Mouse (Mus musculus) thymus, adult 2 months (tissue): ENCODE measurements around the gene Smim8.
"Not testable (repeated sequence)": the region's sequence is repeated elsewhere in the genome, so short reads cannot be mapped to it uniquely, and the experiment has no call there.

ENCODE experiments used
- CTCF ChIP-seq: fragments of 200-500 bp; IDR thresholded peaks from 2 replicates; pipeline ENCODE4 v1.5.1; 2012; ENCODE audit warnings: mild to moderate bottlenecking, control low read depth, low read length, moderate library complexity, borderline replicate concordance; ENCODE audit not compliant: control insufficient read depth, poor library complexity, insufficient read depth; ENCODE audit errors: extremely low read depth
- POLR2A ChIP-seq: fragments of 200-500 bp; IDR thresholded peaks from 2 replicates; pipeline ENCODE4 v1.6.1; 2012; ENCODE audit warnings: mild to moderate bottlenecking, low read length, control low read depth, moderate library complexity; ENCODE audit not compliant: control insufficient read depth, poor library complexity, insufficient read depth; ENCODE audit errors: extremely low read depth

DNA sequence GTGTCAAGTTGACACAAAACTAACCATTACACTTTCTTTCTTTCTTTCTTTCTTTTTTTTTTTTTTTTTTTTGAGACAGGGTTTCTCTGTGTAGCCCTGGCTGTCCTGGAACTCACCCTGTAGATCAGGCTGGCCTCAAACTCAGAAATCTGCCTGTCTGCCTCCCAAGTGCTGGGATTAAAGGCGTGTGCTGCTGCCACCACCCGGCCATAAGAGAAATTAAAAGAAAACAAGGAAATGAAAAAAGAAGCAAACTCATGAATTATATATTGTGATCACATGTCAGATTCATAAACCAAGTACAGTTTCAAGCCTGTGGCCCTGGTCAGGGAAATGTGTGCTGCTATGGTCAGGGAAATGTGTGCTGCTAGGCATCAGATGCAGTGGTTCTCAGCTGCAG lies 44.8 kb downstream of the Smim8 start:
- not testable (repeated sequence) for TF ChIP-seq POLR2A, CTCF
